Mouse (Mus musculus) CD4-positive, CD25-positive, alpha-beta regulatory T cell (primary cell): Measurements from ENCODE around the gene Psmd7. TPM values are rescaled to one million over a fixed set of nuclear protein-coding genes. Genes with fewer than 3 reads are reported as not detected.

ENCODE experiments used
- polyA plus RNA-seq: library from polyadenylated mRNA; unstranded; fragments of 100-300 nt; shearing (Covaris generic); gene quantifications from one replicate; pipeline ENCODE4 v1.2.1, GENCODE M21; 2017

Gene Psmd7
- polyA plus RNA-seq, result 126 TPM

GRCm38 (mm10) chr8:107587995-107588780 is at the start of gene Psmd7:
Gene Psmd7, minus strand, starts transcription at chr8:107588464.

Other genes starting within 250 kb of the Psmd7 start
- 0.95 TPM for gene Nqo1, start 185.3 kb downstream of the Psmd7 start, polyA plus RNA-seq
- 73.1 TPM for gene Nob1, start 163.4 kb downstream of the Psmd7 start, polyA plus RNA-seq
- 118 TPM for gene Wwp2, start 152.1 kb downstream of the Psmd7 start, polyA plus RNA-seq